Mouse (Mus musculus): ENCODE data around the gene 2310030G06Rik. TPM values are rescaled to one million over a fixed set of nuclear protein-coding genes. Genes with fewer than 3 reads are reported as not detected.

The 2310030G06Rik gene
- total RNA-seq, 4 experiments from 2014 or later: 2.9 to 5.9 (median 4.8) TPM

DNA sequence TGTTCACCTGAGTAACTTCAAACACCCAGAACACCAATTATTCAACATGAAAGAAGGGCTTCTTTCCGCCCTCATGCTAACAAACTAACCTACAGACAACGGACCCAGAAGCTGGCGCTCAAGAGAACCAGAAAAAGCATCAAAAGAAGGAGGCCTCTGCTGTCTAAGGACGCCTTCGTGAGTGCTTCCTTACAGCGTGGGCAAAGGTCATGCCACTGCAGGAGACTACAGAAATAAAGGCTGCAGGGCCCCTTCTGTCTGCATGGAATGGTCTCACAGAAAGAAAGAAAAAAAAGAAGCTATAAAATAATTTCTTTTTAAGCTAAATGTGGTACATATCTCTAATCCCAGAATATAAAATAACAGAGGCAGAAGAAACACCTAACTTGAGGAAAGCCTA, 41.4 kb downstream of the 2310030G06Rik start:
- no peak for DNase-seq (ENCODE audit: low spot score in 2 of 2)

- peak; percentile 45 to 62 for DNase-seq (ENCODE audit: low spot score in 2 of 2)
Observed at GRCm38 (mm10) chr9:50700921-50701691, 45.2 kb downstream of the 2310030G06Rik start.

DNA sequence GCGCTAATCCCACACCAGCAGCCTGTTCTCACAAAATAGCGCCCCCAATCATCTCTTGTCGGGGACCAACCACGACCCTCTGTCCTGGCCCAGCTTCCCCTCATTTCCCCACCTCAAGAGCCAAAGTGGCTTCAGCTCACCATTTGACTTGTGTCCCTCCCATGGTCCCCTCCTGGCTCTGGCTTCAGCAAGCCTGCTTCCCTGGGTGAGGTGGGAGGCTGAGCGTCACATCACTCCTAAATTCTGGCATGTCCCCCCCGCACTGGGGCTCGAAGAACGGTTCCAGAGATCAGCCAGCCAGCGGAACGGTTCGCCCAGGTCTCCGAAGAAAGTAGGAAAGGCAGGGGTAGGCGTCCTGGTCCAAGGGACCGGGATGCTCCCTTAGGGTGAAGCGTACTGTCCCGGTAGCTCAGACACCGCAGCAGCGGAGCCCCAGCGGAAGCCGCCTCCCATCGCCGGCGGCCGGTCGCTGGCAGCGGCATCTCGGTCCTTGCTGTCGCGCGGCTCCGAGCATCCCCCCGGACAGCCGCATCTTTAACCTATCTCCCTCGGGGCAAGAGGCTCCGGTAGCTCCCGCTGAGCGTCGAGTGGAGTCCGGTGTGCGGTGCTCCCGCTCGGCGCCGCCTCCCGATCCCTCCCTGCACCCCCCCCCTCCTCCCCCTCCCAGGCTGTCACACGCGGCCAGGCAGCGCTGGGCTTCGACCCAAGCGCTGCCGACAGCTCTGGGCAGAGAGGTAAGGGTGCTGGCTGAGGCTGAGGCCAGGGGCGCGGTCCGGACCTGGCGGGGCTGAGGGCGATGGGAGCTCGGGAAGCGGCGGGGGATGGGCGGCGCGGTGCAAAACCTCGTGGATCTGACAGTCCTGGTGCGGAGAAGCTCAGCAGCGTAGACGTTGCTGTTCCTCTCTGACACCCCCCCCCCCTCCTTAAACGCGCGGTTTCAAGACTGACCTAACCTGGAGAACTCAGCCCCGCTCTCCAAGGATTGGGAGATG, 47.6 kb downstream of the 2310030G06Rik start:
- DNase-seq (ENCODE audit: low spot score in 2 of 2): peak in 1 of 2 experiments; percentile 17

GRCm38 (mm10) chr9:50697706-50698041, 48.7 kb downstream of the 2310030G06Rik start:
- DNase-seq (ENCODE audit: low spot score in 2 of 2): peak; percentile 65 to 71

DNA sequence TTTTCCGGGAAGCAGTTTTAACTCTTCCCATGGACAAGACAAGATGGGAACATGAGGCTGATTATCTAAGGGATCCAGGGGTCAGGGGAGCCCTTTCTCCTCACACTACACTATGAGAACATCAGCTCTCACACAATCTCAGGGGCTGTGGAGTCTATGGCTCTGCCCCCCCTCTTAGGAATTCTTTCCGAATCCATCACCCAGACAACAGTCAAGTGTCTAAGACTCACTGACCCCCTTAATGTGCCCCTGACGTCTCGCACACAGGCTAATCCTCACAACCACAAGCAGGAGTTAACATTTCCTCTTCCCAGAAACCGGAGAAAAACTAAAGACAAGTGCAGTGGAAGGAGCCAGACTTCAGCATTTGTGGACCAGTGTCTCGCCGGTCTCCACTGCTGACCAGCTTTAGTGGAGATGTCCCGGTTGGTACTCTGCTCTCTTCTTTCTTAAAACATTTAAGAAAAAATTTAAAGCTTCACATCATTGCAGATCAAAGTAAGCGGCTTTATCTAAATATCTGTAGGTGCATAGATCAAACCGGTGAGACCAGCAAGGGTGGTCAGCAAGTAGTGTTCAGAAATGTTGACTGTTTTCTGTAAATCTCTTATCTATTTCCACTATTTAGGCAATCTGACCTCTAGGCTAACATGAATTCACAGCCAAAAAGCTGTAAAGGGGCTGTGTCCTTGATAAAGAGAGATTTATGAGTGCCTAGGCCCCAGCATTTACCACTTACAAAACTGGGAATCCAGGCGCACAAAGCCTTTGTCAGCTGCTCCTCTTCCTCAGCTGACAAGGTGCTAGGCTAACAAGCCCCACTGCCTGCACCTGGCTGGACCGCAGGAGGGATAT, 49.3 kb downstream of the 2310030G06Rik start:
- no peak for DNase-seq (ENCODE audit: low spot score in 2 of 2)

GRCm38 (mm10) chr9:50695153-50695552, 51.2 kb downstream of the 2310030G06Rik start:
- no peak for DNase-seq (ENCODE audit: low spot score in 2 of 2)

DNA sequence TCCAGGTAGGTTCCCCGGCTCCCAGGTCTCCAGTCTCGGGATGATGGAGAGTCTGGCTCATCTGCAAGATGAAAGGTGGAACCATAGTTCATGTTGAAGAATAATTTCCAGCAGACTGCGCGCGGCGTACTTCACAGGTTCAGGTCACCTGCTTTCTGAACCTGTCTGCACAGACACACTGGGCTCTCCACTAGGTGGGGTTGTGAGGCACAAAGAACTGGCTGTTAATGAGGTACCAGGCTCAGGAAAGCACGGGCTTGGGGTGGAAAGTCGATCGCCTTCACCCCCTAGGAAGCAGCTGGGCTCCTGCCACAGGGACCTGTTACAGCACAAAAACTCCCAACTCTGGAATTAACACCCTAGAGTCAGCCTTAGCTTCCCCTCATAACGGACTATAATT, 52.7 kb downstream of the 2310030G06Rik start:
- no peak for DNase-seq (ENCODE audit: low spot score in 2 of 2)

GRCm38 (mm10) chr9:50692626-50693580, 53.4 kb downstream of the 2310030G06Rik start:
- DNase-seq (ENCODE audit: low spot score in 2 of 2): no peak

Other genes starting within 250 kb of the 2310030G06Rik start
- gene Pts, start 217.8 kb downstream of the 2310030G06Rik start, total RNA-seq (2022): 10 to 100 TPM; 10.1 to 13.7 (median 11.7) TPM
- gene Il18, start 191.7 kb downstream of the 2310030G06Rik start, total RNA-seq (2022): 1 to 10 TPM in 3 of 4 experiments, under 1 TPM in 1; 0.63 to 2.0 (median 1.6) TPM
- gene Bco2, start 191.4 kb downstream of the 2310030G06Rik start, total RNA-seq (2022): under 1 TPM; 0.13 to 0.47 (median 0.44) TPM
- not detected for gene Tex12, start 185.2 kb downstream of the 2310030G06Rik start, total RNA-seq (2022)
- 100 to 1,000 TPM; 290 to 337 (median 311) TPM for gene Sdhd, start 142.7 kb downstream of the 2310030G06Rik start, total RNA-seq (2022)
- gene Timm8b, start 142.6 kb downstream of the 2310030G06Rik start, total RNA-seq (2022): 100 to 1,000 TPM; 197 to 232 (median 214) TPM
- under 1 TPM in 2 of 4 experiments, not detected in 2; 0.27 to 0.80 TPM for gene Pih1d2, start 129.2 kb downstream of the 2310030G06Rik start, total RNA-seq (2022)
- gene Nkapd1, start 129.1 kb downstream of the 2310030G06Rik start, total RNA-seq (2022): 10 to 100 TPM; 10.2 to 12.4 (median 11.1) TPM
- gene Dlat, start 86.8 kb downstream of the 2310030G06Rik start, total RNA-seq (2022): 100 to 1,000 TPM; 159 to 224 (median 179) TPM
- 1 to 10 TPM; 2.0 to 2.5 (median 2.1) TPM for gene Dixdc1, start 7.0 kb downstream of the 2310030G06Rik start, total RNA-seq (2022)
- 1,000 to 10,000 TPM; 1,194 to 1,381 (median 1,261) TPM for gene Cryab, start 4.8 kb upstream of the 2310030G06Rik start, total RNA-seq (2022)
- gene Hspb2, start 5.8 kb upstream of the 2310030G06Rik start, total RNA-seq (2022): 100 to 1,000 TPM; 118 to 146 (median 133) TPM
- gene Fdxacb1, start 21.7 kb upstream of the 2310030G06Rik start, total RNA-seq (2022): 1 to 10 TPM; 2.7 to 6.1 (median 3.4) TPM
- 10 to 100 TPM in 1 of 4 experiments, 1 to 10 TPM in 3; 8.0 to 11.0 (median 9.3) TPM for gene Alg9, start 28.5 kb upstream of the 2310030G06Rik start, total RNA-seq (2022)
- 10 to 100 TPM; 12.1 to 15.4 (median 13.8) TPM for gene 1110032A03Rik, start 29.0 kb upstream of the 2310030G06Rik start, total RNA-seq (2022)
- gene Ppp2r1b, start 98.8 kb upstream of the 2310030G06Rik start, total RNA-seq (2022): 1 to 10 TPM; 6.5 to 7.4 (median 7.0) TPM

All from gastrocnemius, adult 8-10 months (tissue).